Mouse (Mus musculus): Measurements from ENCODE around the gene Sp9.

The Sp9 gene

DNA sequence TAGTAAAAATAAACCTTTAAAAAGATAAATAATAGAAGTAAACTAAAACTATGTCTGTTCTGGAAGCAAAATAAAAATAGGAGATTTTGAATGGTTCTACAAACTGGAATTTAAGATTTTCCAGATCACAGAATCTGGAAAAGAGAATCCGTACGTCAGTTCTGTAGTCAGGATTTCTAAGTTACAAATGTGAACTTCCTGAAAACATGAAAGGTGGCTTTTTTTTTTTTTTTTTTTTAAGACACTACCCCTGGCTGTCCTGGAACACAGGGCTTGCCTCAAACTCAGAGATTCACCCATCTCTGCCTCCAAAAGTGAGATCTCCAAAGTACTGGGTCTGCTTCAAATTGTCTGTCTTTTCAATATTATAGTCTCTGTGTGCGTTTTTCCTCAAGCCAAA, 42.6 kb downstream of the Sp9 start:
- DNase-seq, result no peak

DNA sequence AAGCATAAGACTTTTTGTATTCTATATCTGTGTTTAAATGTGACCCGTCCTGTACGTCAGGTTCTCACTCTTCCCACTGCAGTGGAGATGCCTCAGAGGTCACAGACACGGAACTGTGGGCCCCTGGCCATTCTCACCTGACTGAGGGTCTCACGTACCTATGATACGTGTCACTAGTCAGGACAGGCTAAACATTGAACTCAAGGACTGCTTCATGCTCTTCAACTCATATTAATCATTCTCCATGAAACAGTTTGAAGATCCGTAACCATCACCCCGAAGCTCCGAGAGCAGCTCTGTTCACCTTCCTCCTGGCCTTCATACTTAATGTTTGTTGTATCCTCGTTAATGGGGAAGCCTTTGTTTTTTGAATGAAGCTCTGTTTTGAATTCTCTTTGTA, 45.7 kb downstream of the Sp9 start:
- no peak for DNase-seq

DNA sequence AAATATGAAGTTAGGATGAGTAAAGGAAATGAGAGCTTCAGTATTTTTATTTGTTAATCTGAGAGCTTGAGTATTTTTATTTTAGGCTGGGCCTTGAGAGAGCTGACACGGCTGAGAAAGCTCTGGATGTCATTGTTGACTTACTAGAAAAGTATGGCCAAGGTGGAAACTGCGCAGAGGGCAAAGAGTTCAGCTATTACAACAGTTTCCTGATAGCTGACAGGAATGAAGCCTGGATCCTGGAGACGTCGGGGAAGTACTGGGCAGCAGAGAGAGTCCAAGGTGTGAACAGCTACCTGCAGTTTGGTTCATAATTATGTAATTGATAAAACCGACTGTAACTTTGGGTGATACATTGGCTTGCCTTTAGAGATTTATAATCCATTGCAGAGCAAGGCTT, 47.5 kb downstream of the Sp9 start:
- DNase-seq, result no peak

DNA sequence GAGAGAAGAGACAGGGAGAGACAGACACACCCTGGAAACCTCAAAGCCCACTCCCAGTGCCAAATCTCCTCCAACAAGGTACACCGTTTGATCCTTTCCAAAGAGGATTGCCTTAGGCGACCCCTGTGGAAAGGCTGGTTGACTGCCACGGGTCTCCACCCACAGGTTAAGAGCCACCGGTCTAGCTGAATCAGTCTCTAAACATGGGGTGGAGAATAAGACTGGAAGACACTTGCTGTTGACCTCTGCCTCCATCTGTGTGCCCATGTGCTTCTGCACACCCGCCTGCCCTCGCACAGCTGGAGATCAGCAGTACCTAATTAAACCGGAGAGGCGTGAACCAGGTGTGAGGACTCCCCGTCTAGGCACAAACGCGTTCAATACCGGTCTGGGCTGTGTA, 51.3 kb downstream of the Sp9 start:
- no peak for DNase-seq

DNA sequence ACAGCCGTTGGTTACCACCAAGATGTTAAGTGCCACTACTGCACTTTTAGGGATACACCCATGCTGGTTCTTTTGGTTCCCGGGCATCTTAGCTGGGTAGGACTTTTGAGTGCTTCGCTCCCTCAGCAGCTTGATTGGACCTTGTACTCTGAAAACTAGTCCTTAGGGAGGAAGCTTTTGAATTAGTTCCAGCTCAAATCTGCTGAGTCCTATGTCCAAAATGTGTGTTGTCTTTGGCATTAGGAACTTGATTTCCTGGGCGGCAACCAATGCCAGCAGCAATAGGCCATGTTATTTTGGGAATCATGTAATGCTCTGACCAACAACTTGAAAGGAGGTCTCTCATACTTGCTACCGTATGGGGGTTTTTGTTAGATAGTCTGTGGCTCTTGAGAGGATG, 54.1 kb downstream of the Sp9 start:
- DNase-seq, result no peak

All from cerebellum, adult 8-10 months (tissue).